Mouse (Mus musculus): ENCODE results near the gene Exoc6b. TPM values are rescaled to one million over a fixed set of nuclear protein-coding genes. Genes with fewer than 3 reads are reported as not detected.

Gene Exoc6b
- polyA plus RNA-seq, 1 experiment from 2014 or later, result 6.7 TPM

GRCm38 (mm10) chr6:84961763-84962162 lies 107.5 kb downstream of the Exoc6b start:
- WGBS, result 89% methylated on average over 3 of the region's 3 CpGs
- no peak for ATAC-seq

GRCm38 (mm10) chr6:84959520-84959919 lies 109.8 kb downstream of the Exoc6b start:
- no peaks in the 10 kb centered on the region for H3K27me3 ChIP-seq (replicated peaks; ENCODE audit: control insufficient read depth, insufficient read depth, low read length)
- H3K4me1 ChIP-seq (replicated peaks; ENCODE audit: control insufficient read depth, insufficient read depth, low read length), result no peaks in the 10 kb centered on the region
- ATAC-seq, result no peak
- no peaks in the 10 kb centered on the region for H3K9me3 ChIP-seq (ENCODE audit: control insufficient read depth)
- no peak overlapping the region for H3K27ac ChIP-seq (ENCODE audit: low read depth, low read length)
- H3K36me3 ChIP-seq (ENCODE audit: control insufficient read depth, insufficient read depth), result no peaks in the 10 kb centered on the region
- no peak for TF ChIP-seq CTCF (IDR thresholded peaks at IDR 0.05; ENCODE audit: low read depth)
- H3K9ac ChIP-seq (ENCODE audit: low read depth, low read length), result no peak overlapping the region
- WGBS, result 71% methylated on average over 2 of the region's 2 CpGs
- H3K4me2 ChIP-seq (replicated peaks; ENCODE audit: low read depth), result no peak overlapping the region
- H3K4me3 ChIP-seq (ENCODE audit: low read depth, low read length), result no peak overlapping the region

More at GRCm38 (mm10) chr6:84961763-84962162, 107.5 kb downstream of the Exoc6b start:
- no peaks in the 10 kb centered on the region for H3K9me3 ChIP-seq (ENCODE audit: control insufficient read depth)
- no peak overlapping the region for H3K4me2 ChIP-seq (replicated peaks; ENCODE audit: low read depth)
- no peaks in the 10 kb centered on the region for H3K27me3 ChIP-seq (replicated peaks; ENCODE audit: control insufficient read depth, insufficient read depth, low read length)
- no peaks in the 10 kb centered on the region for H3K36me3 ChIP-seq (ENCODE audit: control insufficient read depth, insufficient read depth)
- no peak overlapping the region for H3K27ac ChIP-seq (ENCODE audit: low read depth, low read length)
- no peak overlapping the region for H3K4me3 ChIP-seq (ENCODE audit: low read depth, low read length)
- no peak for TF ChIP-seq CTCF (IDR thresholded peaks at IDR 0.05; ENCODE audit: low read depth)
- no peaks in the 10 kb centered on the region for H3K4me1 ChIP-seq (replicated peaks; ENCODE audit: control insufficient read depth, insufficient read depth, low read length)
- no peak overlapping the region for H3K9ac ChIP-seq (ENCODE audit: low read depth, low read length)

- H3K9ac ChIP-seq (ENCODE audit: low read depth, low read length), result no peak overlapping the region
- no peaks in the 10 kb centered on the region for H3K36me3 ChIP-seq (ENCODE audit: control insufficient read depth, insufficient read depth)
- H3K27me3 ChIP-seq (replicated peaks; ENCODE audit: control insufficient read depth, insufficient read depth, low read length), result no peaks in the 10 kb centered on the region
- WGBS, result 69% methylated on average over 1 of the region's 1 CpGs
- no peak overlapping the region for H3K4me2 ChIP-seq (replicated peaks; ENCODE audit: low read depth)
- ATAC-seq, result no peak
- H3K27ac ChIP-seq (ENCODE audit: low read depth, low read length), result no peak overlapping the region
- TF ChIP-seq CTCF (IDR thresholded peaks at IDR 0.05; ENCODE audit: low read depth), result no peak
- no peaks in the 10 kb centered on the region for H3K4me1 ChIP-seq (replicated peaks; ENCODE audit: control insufficient read depth, insufficient read depth, low read length)
- no peak overlapping the region for H3K4me3 ChIP-seq (ENCODE audit: low read depth, low read length)
- no peaks in the 10 kb centered on the region for H3K9me3 ChIP-seq (ENCODE audit: control insufficient read depth)
These were observed 117.7 kb downstream of the Exoc6b start for GRCm38 (mm10) chr6:84951621-84952020.

- H3K4me1 ChIP-seq (replicated peaks; ENCODE audit: control insufficient read depth, insufficient read depth, low read length), result no peaks in the 10 kb centered on the region
- WGBS, result 69% methylated on average over 3 of the region's 3 CpGs
- H3K36me3 ChIP-seq (ENCODE audit: control insufficient read depth, insufficient read depth), result no peaks in the 10 kb centered on the region
- TF ChIP-seq CTCF (IDR thresholded peaks at IDR 0.05; ENCODE audit: low read depth), result no peak
- H3K4me2 ChIP-seq (replicated peaks; ENCODE audit: low read depth), result no peak overlapping the region
- no peaks in the 10 kb centered on the region for H3K27me3 ChIP-seq (replicated peaks; ENCODE audit: control insufficient read depth, insufficient read depth, low read length)
- H3K27ac ChIP-seq (ENCODE audit: low read depth, low read length), result no peak overlapping the region
- H3K9ac ChIP-seq (ENCODE audit: low read depth, low read length), result no peak overlapping the region
- ATAC-seq, result no peak
- no peak overlapping the region for H3K4me3 ChIP-seq (ENCODE audit: low read depth, low read length)
- no peaks in the 10 kb centered on the region for H3K9me3 ChIP-seq (ENCODE audit: control insufficient read depth)
These were observed 122.7 kb downstream of the Exoc6b start for GRCm38 (mm10) chr6:84946569-84946968.

- no peak overlapping the region for H3K4me2 ChIP-seq (replicated peaks; ENCODE audit: low read depth)
- no peaks in the 10 kb centered on the region for H3K36me3 ChIP-seq (ENCODE audit: control insufficient read depth, insufficient read depth)
- no peak for TF ChIP-seq CTCF (IDR thresholded peaks at IDR 0.05; ENCODE audit: low read depth)
- ATAC-seq, result no peak
- no peaks in the 10 kb centered on the region for H3K4me1 ChIP-seq (replicated peaks; ENCODE audit: control insufficient read depth, insufficient read depth, low read length)
- H3K27ac ChIP-seq (ENCODE audit: low read depth, low read length), result no peak overlapping the region
- no peaks in the 10 kb centered on the region for H3K27me3 ChIP-seq (replicated peaks; ENCODE audit: control insufficient read depth, insufficient read depth, low read length)
- WGBS, result 71% methylated on average over 2 of the region's 2 CpGs
- no peak overlapping the region for H3K4me3 ChIP-seq (ENCODE audit: low read depth, low read length)
- H3K9me3 ChIP-seq (ENCODE audit: control insufficient read depth), result no peaks in the 10 kb centered on the region
- H3K9ac ChIP-seq (ENCODE audit: low read depth, low read length), result no peak overlapping the region
These were observed 123.2 kb downstream of the Exoc6b start for GRCm38 (mm10) chr6:84946106-84946505.

GRCm38 (mm10) chr6:84932953-84933921 lies 136.1 kb downstream of the Exoc6b start:
- Histone ChIP-seq H3K27ac (ENCODE audit: low read depth, low read length) (no peak overlapping the region), H3K4me3 (ENCODE audit: low read depth, low read length) (no peak overlapping the region), H3K4me1 (replicated peaks; ENCODE audit: control insufficient read depth, insufficient read depth, low read length) (no peaks in the 10 kb centered on the region), H3K9me3 (ENCODE audit: control insufficient read depth) (no peaks in the 10 kb centered on the region), H3K4me2 (replicated peaks; ENCODE audit: low read depth) (no peak overlapping the region), H3K9ac (ENCODE audit: low read depth, low read length) (no peak overlapping the region), H3K27me3 (replicated peaks; ENCODE audit: control insufficient read depth, insufficient read depth, low read length) (no peaks in the 10 kb centered on the region), H3K36me3 (ENCODE audit: control insufficient read depth, insufficient read depth) (no peaks in the 10 kb centered on the region)
- whole genome bisulfite sequencing, result 69% methylated on average over 11 of the region's 11 CpGs
- ATAC-seq, result no peak
- TF ChIP-seq CTCF (IDR thresholded peaks at IDR 0.05; ENCODE audit: low read depth), result no peak
